Mouse (Mus musculus) hindbrain, embryonic 11.5 days (tissue): ENCODE measurements around the gene Amh. TPM values are rescaled to one million over a fixed set of nuclear protein-coding genes. Genes with fewer than 3 reads are reported as not detected.

Experiments
- ATAC-seq: fragments of 200-750 bp; cut with Nextera tagmentation; 2 replicates; pipeline ENCODE4 v1.8.0; 2017; ENCODE audit warnings: mild to moderate bottlenecking, moderate TSS enrichment, moderate library complexity; ENCODE audit not compliant: low FRiP score
- DNase-seq: peaks from one replicate; pipeline ENCODE4 v3.0.0-alpha.2; 2015; ENCODE audit warnings: low spot score
- H3K27ac ChIP-seq: fragments of 300-500 bp; sonication (generic); 2 replicates; pipeline ENCODE4 v1.5.1; 2014; ENCODE audit warnings: mild to moderate bottlenecking, low read depth, low read length
- H3K27me3 ChIP-seq: fragments of 300-500 bp; sonication (generic); 2 replicates; pipeline ENCODE4 v1.6.1; 2014; ENCODE audit warnings: mild to moderate bottlenecking, low read length, moderate library complexity, mixed read lengths; ENCODE audit not compliant: control insufficient read depth, insufficient read depth
- H3K36me3 ChIP-seq: fragments of 300-500 bp; sonication (generic); 2 replicates; pipeline ENCODE4 v1.6.1; 2014; ENCODE audit warnings: mild to moderate bottlenecking, low read length, moderate library complexity, mixed read lengths; ENCODE audit not compliant: control insufficient read depth, insufficient read depth
- H3K4me1 ChIP-seq: fragments of 300-500 bp; sonication (generic); replicated peaks from 2 replicates; pipeline ENCODE4 v1.6.1; 2014; ENCODE audit warnings: low read length, mixed read lengths; ENCODE audit not compliant: control insufficient read depth, insufficient read depth
- H3K4me2 ChIP-seq: fragments of 300-500 bp; sonication (generic); replicated peaks from 2 replicates; pipeline ENCODE4 v1.6.1; 2014; ENCODE audit warnings: mild to moderate bottlenecking, low read depth, low read length
- H3K4me3 ChIP-seq: fragments of 300-500 bp; sonication (generic); 2 replicates; pipeline ENCODE4 v1.5.1; 2014; ENCODE audit warnings: low read depth, low read length
- H3K9ac ChIP-seq: fragments of 300-500 bp; sonication (generic); 2 replicates; pipeline ENCODE4 v1.6.1; 2014; ENCODE audit warnings: low read depth, low read length
- H3K9me3 ChIP-seq: fragments of 300-500 bp; sonication (generic); 2 replicates; pipeline ENCODE4 v1.6.1; 2016; ENCODE audit warnings: low read length; ENCODE audit not compliant: control insufficient read depth
- WGBS: fragments of 180-500 bp; shearing (Covaris S2); extraction: QIAGEN DNeasy Blood & Tissue Kit; methylation state at CpG from one replicate; pipeline ENCODE4 v1.1.7; 2014; 5-methylcytosine and 5-hydroxymethylcytosine counted together
- polyA plus RNA-seq: library from polyadenylated mRNA; unstranded; fragments of >200 nt; fragmentation: Nextera tagmentation; extraction: Ambion mirVana; gene quantifications from 2 replicates; pipeline ENCODE4 v1.2.1, GENCODE M21; 2014

The Amh gene
- polyA plus RNA-seq, 1 experiment from 2014 or later, result not detected

DNA sequence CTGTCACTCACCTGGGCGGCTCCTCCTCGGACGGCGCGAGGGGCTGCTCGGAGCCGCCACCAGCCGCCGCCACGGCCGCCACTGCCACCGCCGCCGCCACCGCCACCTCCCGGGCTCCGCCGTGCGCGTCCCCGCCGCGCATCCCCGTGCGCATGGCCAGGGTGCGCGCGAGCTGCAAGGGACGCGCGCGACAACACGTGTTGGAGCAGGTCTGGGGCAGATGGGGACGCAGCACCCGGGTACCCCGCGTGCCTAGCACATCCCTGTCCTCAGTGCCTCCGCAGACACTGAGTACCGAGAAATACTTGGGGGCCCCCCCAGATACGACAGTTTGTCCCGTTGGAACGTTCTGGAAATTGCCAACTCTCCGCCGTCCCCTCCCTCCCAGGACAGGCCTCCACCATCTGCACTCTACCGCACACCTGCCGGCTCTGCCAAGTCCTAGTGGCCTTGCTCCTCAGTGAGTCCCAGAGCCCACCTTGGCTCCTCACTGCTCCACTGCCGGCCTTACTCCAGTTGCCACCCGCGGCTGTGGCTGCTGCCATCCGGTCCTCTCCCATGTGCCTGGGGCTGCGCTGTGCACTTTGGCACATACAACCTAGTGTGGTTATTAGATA, 39.0 kb downstream of the Amh start, which contains the start of gene Lingo3:
Gene Lingo3 (minus strand): TSS at position 109 of the 617 bp plus-strand sequence.
- Histone ChIP-seq H3K27me3 (peaks cover 38% of the 10 kb centered on the region), H3K27ac (no peak within 1 kb of the TSS), H3K4me2 (peak within 1 kb of the TSS; percentile 72), H3K9ac (peak within 1 kb of the TSS; percentile 47), H3K36me3 (no peaks in the 10 kb centered on the region), H3K4me1 (no peaks in the 10 kb centered on the region; the same call in 1 of the 2 replicates), H3K4me3 (peak within 1 kb of the TSS; percentile 31), H3K9me3 (no peaks in the 10 kb centered on the region)
- DNase-seq (peak; percentile 53), ATAC-seq (no peak; the same call in 1 of the 2 replicates)
- WGBS, result 4% methylated on average over 49 of the region's 51 CpGs

DNA sequence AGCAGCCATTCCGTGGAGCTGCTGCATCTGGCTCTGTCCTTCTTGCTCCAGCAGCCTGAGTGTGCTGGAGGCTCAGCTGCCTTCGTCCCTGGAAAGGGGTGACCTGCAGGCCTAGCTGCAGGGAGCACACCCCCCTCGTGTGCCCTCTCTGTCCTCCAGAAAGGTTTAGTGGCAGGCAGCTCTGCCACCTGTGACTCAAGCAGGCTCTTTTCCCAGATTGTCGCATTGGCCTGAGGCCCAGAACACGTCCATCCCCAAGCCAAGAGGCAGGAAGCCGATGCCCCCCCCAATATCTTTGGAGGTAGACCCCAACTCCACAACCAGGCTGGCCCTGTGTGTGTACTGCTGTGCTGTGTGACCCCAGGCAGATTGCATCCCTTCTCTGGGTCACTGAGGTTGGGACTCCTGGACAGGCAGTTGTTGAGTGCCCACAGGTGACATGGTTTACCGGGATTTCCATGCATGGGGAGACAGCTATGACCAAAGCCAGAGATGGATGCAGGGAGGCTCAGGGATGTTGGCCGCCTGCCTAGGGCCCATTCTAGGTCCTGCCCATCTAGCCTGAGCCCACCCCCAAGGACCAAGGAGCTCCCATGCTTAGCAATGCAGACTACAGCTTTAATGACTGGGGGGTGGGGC, 40.1 kb downstream of the Amh start:
- DNase-seq, result no peak
- no peak overlapping the region for H3K9ac ChIP-seq
- WGBS, result 55% methylated on average over 8 of the region's 8 CpGs

DNA sequence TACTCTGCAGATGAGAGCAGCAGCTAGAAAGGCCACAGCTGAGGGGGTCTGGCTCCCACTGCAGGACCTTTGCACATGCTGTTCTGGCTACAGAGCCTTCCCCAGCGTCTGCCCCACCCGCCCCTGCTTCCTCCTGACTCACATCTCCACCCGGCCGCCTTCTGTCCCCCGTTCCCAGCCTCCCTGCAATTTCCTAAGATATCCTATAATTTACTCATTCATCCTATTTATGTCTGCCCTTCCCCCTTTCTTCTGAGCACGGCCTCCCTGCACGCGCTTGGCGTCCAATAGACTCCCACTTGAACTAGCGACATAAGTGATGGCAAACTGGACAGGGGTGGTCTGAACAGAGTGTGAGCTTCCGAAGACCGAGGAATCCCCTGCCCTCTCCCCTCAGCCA, 40.7 kb downstream of the Amh start:
- H3K4me2 ChIP-seq, result no peak overlapping the region
- H3K36me3 ChIP-seq, result no peaks in the 10 kb centered on the region
- no peak for DNase-seq
- H3K9me3 ChIP-seq, result no peaks in the 10 kb centered on the region
- H3K9ac ChIP-seq, result no peak overlapping the region
- H3K27ac ChIP-seq, result no peak overlapping the region
- WGBS, result 93% methylated on average over 12 of the region's 12 CpGs
- H3K27me3 ChIP-seq, result peaks cover 38% of the 10 kb centered on the region
- no peak for ATAC-seq
- no peaks in the 10 kb centered on the region; the same call in 1 of the 2 replicates for H3K4me1 ChIP-seq
- H3K4me3 ChIP-seq, result no peak overlapping the region

More for the DNA sequence above, 40.1 kb downstream of the Amh start:
- H3K4me2 ChIP-seq, result no peak overlapping the region
- no peak overlapping the region for H3K4me3 ChIP-seq
- no peaks in the 10 kb centered on the region for H3K36me3 ChIP-seq
- no peak for ATAC-seq
- H3K27me3 ChIP-seq, result peaks cover 38% of the 10 kb centered on the region
- H3K4me1 ChIP-seq, result no peaks in the 10 kb centered on the region; the same call in 1 of the 2 replicates
- no peak overlapping the region for H3K27ac ChIP-seq
- no peaks in the 10 kb centered on the region for H3K9me3 ChIP-seq

DNA sequence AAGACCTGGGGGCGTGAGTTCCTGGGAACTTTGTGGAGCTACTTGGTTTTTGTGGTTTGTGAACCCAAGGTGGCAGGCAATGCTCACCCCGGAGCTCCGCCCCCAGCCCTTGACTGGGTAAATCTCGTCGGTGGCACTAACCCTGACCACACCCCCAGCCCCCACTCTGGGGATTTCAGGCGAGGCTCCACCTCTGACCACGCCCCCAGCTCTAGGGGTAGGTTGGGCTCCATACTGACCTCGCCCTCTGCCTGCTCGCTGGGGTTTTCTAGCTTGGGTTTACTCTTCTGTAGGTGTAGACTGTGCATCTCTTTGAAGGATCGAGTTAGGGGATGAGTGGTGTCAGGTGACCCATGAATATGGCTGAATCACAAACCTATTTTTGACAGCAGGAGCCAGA, 43.5 kb downstream of the Amh start:
- no peaks in the 10 kb centered on the region for H3K9me3 ChIP-seq
- H3K9ac ChIP-seq, result no peak overlapping the region
- WGBS, result 12% methylated on average over 10 of the region's 10 CpGs
- H3K27ac ChIP-seq, result no peak overlapping the region
- no peak for ATAC-seq
- DNase-seq, result no peak
- H3K4me1 ChIP-seq, result no peaks in the 10 kb centered on the region; the same call in 1 of the 2 replicates
- no peaks in the 10 kb centered on the region for H3K36me3 ChIP-seq
- no peak overlapping the region for H3K4me3 ChIP-seq
- no peak overlapping the region for H3K4me2 ChIP-seq
- H3K27me3 ChIP-seq, result peaks cover 19% of the 10 kb centered on the region

DNA sequence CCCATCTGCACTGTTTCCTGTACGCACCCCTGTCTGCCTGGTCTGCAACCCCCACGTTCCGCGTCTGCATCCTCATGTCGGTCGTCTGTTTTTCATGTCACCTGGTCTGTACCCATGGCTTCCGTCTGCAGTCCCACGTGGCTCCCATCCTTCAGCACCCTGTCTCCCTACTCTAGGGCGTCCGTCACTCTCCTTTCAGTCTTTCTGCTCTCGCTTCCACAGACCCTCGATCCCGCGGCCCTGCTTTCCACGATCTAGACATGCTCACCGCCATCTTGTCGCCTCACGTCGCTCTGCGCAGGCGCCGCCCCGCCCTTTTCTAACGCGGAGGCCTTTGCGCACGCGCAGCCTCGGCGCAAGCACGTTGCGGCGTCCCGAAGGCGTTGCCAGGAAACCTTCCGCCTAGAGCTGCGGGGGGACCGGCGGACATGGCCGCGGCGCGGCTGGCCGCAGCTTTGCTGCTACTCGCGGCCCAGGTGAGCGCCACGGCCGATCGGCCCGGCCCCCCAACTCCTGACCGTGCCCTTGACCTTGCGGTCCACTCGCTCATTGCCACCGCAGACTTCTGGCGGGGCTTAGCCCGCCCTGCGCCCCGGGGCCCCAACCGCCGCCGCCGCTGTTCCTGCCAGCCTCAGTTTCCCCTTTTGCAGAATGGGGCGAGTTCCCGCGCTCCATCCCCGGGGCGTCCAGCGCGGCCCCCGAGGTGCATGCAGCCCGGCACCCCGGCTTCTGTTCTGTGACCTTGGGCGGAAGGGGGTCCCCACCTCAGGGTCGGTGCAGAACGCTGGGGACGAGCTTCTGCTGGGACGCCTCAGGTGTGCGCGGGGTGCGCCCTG, 50.1 kb downstream of the Amh start, which contains the start of the genes Lsm7 and Sppl2b:
Gene Lsm7 (minus strand): TSS at position 297 of the 836 bp plus-strand sequence.
Gene Sppl2b (plus strand): TSS at position 363 of the 836 bp plus-strand sequence.
- DNase-seq, result peak; percentile 99
- H3K4me1 ChIP-seq, result peaks cover 6% of the 10 kb centered on the region; the same call in 1 of the 2 replicates
- no peaks in the 10 kb centered on the region for H3K36me3 ChIP-seq
- no peaks in the 10 kb centered on the region for H3K27me3 ChIP-seq
- H3K4me2 ChIP-seq, result peak within 1 kb of the TSS; percentile 98
- no peaks in the 10 kb centered on the region for H3K9me3 ChIP-seq
- H3K9ac ChIP-seq, result peak within 1 kb of the TSS; percentile 90
- peak within 1 kb of the TSS; percentile 92 for H3K4me3 ChIP-seq
- ATAC-seq, result peak; percentile 77
- peak within 1 kb of the TSS; percentile 45; the same call in 1 of the 2 replicates for H3K27ac ChIP-seq
- WGBS, result under 1% methylated on average over 81 of the region's 81 CpGs

GRCm38 (mm10) chr10:80855749-80856073, 50.7 kb downstream of the Amh start:
- WGBS, result 22% methylated on average over 11 of the region's 11 CpGs
- Histone ChIP-seq H3K4me2 (peak overlapping the region; percentile 98), H3K27me3 (no peaks in the 10 kb centered on the region), H3K9ac (peak overlapping the region; percentile 90), H3K4me3 (peak overlapping the region; percentile 92), H3K9me3 (no peaks in the 10 kb centered on the region), H3K4me1 (peaks cover 6% of the 10 kb centered on the region; the same call in 1 of the 2 replicates), H3K27ac (no peak overlapping the region), H3K36me3 (no peaks in the 10 kb centered on the region)
- ATAC-seq (no peak), DNase-seq (peak; percentile 21)

- Histone ChIP-seq H3K4me1 (peaks cover 6% of the 10 kb centered on the region; the same call in 1 of the 2 replicates), H3K9ac (no peak overlapping the region), H3K27me3 (no peaks in the 10 kb centered on the region), H3K36me3 (no peaks in the 10 kb centered on the region), H3K9me3 (no peaks in the 10 kb centered on the region), H3K27ac (no peak overlapping the region), H3K4me2 (peak overlapping the region; percentile 98; the same call in 1 of the 2 replicates), H3K4me3 (0 out of 2 replicates have a peak overlapping the region, but pooled peaks have one; percentile 4)
- 73% methylated on average over 3 of the region's 3 CpGs for WGBS
- no peak for DNase-seq
- no peak for ATAC-seq
Measured at GRCm38 (mm10) chr10:80856267-80856666, 51.2 kb downstream of the Amh start.

DNA sequence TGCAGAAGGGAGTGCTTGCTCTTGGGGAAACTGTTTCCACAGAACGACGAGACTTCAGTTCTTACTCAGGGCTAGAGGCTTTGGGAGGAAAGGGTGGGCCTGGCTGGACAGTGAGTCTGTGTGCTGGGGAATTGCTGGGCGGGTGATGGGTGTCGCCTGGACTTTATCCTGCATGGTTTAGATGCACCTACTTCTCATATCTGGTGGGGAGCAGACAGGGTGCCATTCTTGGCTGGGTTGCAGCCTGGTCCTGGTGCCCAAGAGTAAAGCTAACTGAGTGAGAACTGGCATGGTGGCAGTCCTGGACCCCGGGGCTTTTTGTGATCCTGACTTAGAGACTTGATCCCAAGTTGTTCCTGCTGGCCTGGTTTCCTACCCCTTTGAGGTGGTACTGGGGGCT, 51.9 kb downstream of the Amh start:
- Histone ChIP-seq H3K9me3 (no peaks in the 10 kb centered on the region), H3K27ac (no peak overlapping the region), H3K4me2 (no peak overlapping the region), H3K27me3 (no peaks in the 10 kb centered on the region), H3K36me3 (no peaks in the 10 kb centered on the region), H3K4me3 (no peak overlapping the region; the same call in 1 of the 2 replicates), H3K9ac (no peak overlapping the region; the same call in 1 of the 2 replicates), H3K4me1 (peaks cover 6% of the 10 kb centered on the region; the same call in 1 of the 2 replicates)
- no peak for ATAC-seq
- DNase-seq, result no peak
- 80% methylated on average over 5 of the region's 5 CpGs for WGBS
